Mouse (Mus musculus) G1E (cell line): Measurements from ENCODE around the gene Cep41. TPM values are rescaled to one million over a fixed set of nuclear protein-coding genes. Genes with fewer than 3 reads are reported as not detected.
A peak's percentile ranks its signal among the peaks of the same experiment; 100 is the strongest.

Experiments
- ATAC-seq: 2 replicates; pipeline ENCODE4 v1.8.0; 2016; ENCODE audit warnings: mild to moderate bottlenecking; ENCODE audit not compliant: insufficient number of reproducible peaks, poor library complexity, low FRiP score, severe bottlenecking; ENCODE audit errors: extremely low read depth
- DNase-seq: peaks from one replicate; pipeline ENCODE4 v3.0.0; 2012; ENCODE audit warnings: low spot score
- H3K27me3 ChIP-seq: 2 replicates; pipeline ENCODE4 v1.6.1; 2012; ENCODE audit warnings: mild to moderate bottlenecking, low read length, inconsistent platforms; ENCODE audit not compliant: insufficient read depth
- H3K36me3 ChIP-seq: replicated peaks from 2 replicates; pipeline ENCODE3; 2012; ENCODE audit warnings: mild to moderate bottlenecking, inconsistent platforms
- H3K4me1 ChIP-seq: 2 replicates; pipeline ENCODE4 v1.6.1; 2012; ENCODE audit warnings: low read depth, low read length, inconsistent platforms, mixed read lengths; ENCODE audit not compliant: insufficient read depth
- H3K4me3 ChIP-seq: 2 replicates; pipeline ENCODE4 v1.5.1; 2012; ENCODE audit warnings: low read depth, mild to moderate bottlenecking, inconsistent platforms, low read length, moderate library complexity, mixed read lengths
- H3K9me3 ChIP-seq: replicated peaks from 2 replicates; pipeline ENCODE4 v1.6.1; 2012; ENCODE audit warnings: inconsistent platforms
- CTCF ChIP-seq: IDR thresholded peaks from 2 replicates; pipeline ENCODE4 v1.5.1; 2012; ENCODE audit warnings: low read depth, low read length, inconsistent platforms, mixed read lengths
- GATA1 ChIP-seq: IDR thresholded peaks from 2 replicates; pipeline ENCODE4 v1.6.1; 2012; ENCODE audit warnings: borderline replicate concordance, low read length, inconsistent platforms, mixed read lengths
- GATA2 ChIP-seq: IDR thresholded peaks from 2 replicates; pipeline ENCODE4 v1.6.1; 2012; ENCODE audit warnings: low read depth, low read length, inconsistent platforms, borderline replicate concordance
- POLR2AphosphoS5 ChIP-seq: IDR thresholded peaks from 2 replicates; pipeline ENCODE4 v1.6.1; 2012; ENCODE audit warnings: low read depth, low read length, inconsistent platforms; ENCODE audit not compliant: insufficient replicate concordance
- TAL1 ChIP-seq: conservative IDR thresholded peaks from 2 replicates; pipeline ENCODE4 v1.6.1; 2012; ENCODE audit warnings: low read depth, low read length, inconsistent platforms, mixed read lengths
- polyA plus RNA-seq: library from polyadenylated mRNA; stranded (reverse); fragments of >175 nt; gene quantifications from 2 replicates; pipeline ENCODE4 v1.2.3, GENCODE M21; 2012
- total RNA-seq, 2 experiments: library from RNA; stranded (forward) in 1 of 2; stranded (reverse) in 1 of 2; fragments of 200-1000 nt in 1 of 2; fragments of >200 nt in 1 of 2; fragmentation: Nextera tagmentation in 1 of 2; gene quantifications; 2 replicates each; pipeline ENCODE4 v1.2.3; 2014 to 2017

The Cep41 gene
- total and polyA plus RNA-seq, 3 experiments: 14.6 to 32.6 (median 28.3) TPM

- Histone ChIP-seq H3K4me3 (no peak overlapping the region), H3K36me3 (no peaks in the 10 kb centered on the region), H3K4me1 (peaks cover 2% of the 10 kb centered on the region; the same call in 1 of the 2 replicates), H3K9me3 (no peaks in the 10 kb centered on the region), H3K27me3 (peaks cover 6% of the 10 kb centered on the region)
- ATAC-seq: no peak
- TF ChIP-seq GATA1 (no peak), POLR2AphosphoS5 (no peak), TAL1 (no peak), CTCF (no peak), GATA2 (no peak)
- DNase-seq: no peak
Observed at GRCm38 (mm10) chr6:30649651-30650296, 43.8 kb downstream of the Cep41 start.

DNA sequence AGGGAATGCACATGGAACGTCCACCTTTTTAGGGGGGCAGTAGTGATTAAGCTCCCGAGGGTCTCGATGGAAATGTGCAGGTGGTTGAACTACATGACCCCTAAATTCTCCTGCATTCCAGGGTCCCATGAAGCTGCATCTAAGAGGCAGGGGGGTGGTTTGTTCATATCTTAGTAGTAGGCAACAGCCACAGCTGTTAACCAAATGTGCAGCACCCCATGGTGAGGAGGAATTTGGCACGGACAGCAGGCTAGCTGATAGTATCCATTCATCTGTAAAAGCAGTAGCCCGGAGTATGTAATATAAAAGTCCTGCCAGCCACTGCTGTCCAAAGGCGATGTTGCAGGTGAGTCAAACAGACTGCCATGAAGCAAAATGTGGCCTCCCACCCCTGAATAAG lies 48.2 kb downstream of the Cep41 start:
- Histone ChIP-seq H3K27me3 (peaks cover 18% of the 10 kb centered on the region), H3K4me1 (peaks cover 25% of the 10 kb centered on the region), H3K4me3 (no peak overlapping the region), H3K9me3 (no peaks in the 10 kb centered on the region), H3K36me3 (no peaks in the 10 kb centered on the region)
- no peak for ATAC-seq
- DNase-seq: no peak
- no peak for TF ChIP-seq TAL1

GRCm38 (mm10) chr6:30644462-30644861 lies 49.1 kb downstream of the Cep41 start:
- H3K4me3 ChIP-seq: no peak overlapping the region
- ATAC-seq (no peak), DNase-seq (no peak)
- peaks cover 23% of the 10 kb centered on the region for H3K27me3 ChIP-seq
- H3K4me1 ChIP-seq: peaks cover 25% of the 10 kb centered on the region
- no peaks in the 10 kb centered on the region for H3K9me3 ChIP-seq
- no peak for TF ChIP-seq POLR2AphosphoS5
- TF ChIP-seq TAL1: no peak
- TF ChIP-seq CTCF: no peak
- TF ChIP-seq GATA2: no peak
- no peak for TF ChIP-seq GATA1
- H3K36me3 ChIP-seq: no peaks in the 10 kb centered on the region

DNA sequence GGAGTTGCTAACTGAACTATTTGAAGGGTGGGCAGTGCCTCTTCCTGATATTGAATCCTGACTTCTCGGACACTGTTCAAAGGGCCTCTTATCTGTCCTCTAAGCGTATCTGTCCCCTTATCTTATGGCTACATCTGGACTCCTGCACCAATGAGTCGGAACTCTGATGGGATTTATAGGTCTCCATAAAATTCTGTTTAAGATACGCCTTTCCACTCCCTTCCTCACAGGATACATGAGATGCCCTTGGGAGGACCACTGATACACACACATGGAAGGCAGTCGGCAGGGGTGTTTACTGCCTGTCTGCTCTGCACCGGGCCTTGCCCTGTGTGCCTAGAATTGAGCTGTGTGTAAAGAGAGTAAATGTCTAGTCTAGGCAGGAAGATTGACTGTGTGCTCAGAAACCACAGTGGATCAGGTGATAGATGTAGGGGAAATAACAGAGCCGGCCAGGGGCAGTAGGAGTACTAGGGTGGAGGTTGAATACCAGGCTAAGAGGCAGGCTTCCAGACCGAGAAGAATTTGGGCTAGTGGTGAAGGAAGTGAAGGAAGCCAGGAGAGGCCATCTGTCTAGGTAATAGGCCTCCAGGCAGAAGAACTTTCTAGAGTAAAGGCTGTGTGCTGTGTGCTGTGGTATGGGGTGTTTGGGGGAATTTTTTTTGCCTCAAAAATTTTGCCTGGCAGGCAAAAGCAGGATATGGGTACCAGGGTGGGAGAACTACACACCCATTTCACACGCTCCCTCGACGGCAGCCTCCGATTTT lies 49.7 kb downstream of the Cep41 start:
- Histone ChIP-seq H3K36me3 (no peaks in the 10 kb centered on the region), H3K4me1 (peaks cover 31% of the 10 kb centered on the region), H3K4me3 (no peak overlapping the region; the same call in 1 of the 2 replicates), H3K27me3 (peaks cover 26% of the 10 kb centered on the region), H3K9me3 (no peaks in the 10 kb centered on the region)
- TF ChIP-seq TAL1 (peak; percentile 54), GATA2 (no peak)
- DNase-seq (peak; percentile 10), ATAC-seq (peak; percentile 82)

DNA sequence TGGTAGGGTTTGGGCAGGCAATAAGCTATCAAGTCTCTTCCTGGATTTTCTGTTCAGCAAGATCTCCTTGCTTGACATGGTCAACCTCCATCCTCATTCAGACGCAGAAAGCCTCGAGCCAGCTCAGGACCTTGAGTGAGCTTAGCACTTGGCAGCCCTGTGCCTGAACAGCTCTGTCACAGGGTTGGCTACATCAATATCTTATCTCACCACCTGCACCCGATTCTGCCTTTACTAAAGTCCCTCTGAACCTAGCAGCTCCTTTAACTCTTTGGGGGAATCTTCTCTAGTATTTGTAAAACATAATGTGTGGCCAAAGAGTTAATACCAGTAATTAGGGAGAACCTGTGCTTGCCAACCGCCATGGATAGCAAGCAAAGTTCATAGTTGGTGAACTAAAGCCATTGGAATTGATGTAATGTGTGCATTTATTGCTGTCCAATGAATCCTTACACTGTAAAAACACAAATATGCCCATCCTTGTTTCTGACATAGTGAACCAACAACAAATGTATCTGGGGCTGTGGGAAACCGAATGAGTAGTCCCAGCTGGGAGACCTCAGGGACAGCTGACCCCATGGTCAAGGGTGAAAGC lies 54.8 kb downstream of the Cep41 start, which contains the start of gene Cpa1:
Cpa1 (plus strand) TSS at position 545 of the 595 bp plus-strand sequence.
- TF ChIP-seq POLR2AphosphoS5: no peak
- TF ChIP-seq GATA1: no peak
- no peak for TF ChIP-seq GATA2
- no peak for TF ChIP-seq CTCF
- peaks cover 23% of the 10 kb centered on the region for H3K4me1 ChIP-seq
- H3K4me3 ChIP-seq: no peak within 1 kb of the TSS
- H3K9me3 ChIP-seq: no peaks in the 10 kb centered on the region
- no peaks in the 10 kb centered on the region for H3K36me3 ChIP-seq
- H3K27me3 ChIP-seq: peaks cover 28% of the 10 kb centered on the region
- DNase-seq: no peak
- ATAC-seq: no peak

- H3K4me3 ChIP-seq: no peak overlapping the region
- H3K4me1 ChIP-seq: peaks cover 11% of the 10 kb centered on the region
- ATAC-seq (no peak), DNase-seq (no peak)
- no peaks in the 10 kb centered on the region for H3K9me3 ChIP-seq
- no peaks in the 10 kb centered on the region for H3K36me3 ChIP-seq
- TF ChIP-seq TAL1: no peak
- no peak for TF ChIP-seq GATA2
- no peak for TF ChIP-seq POLR2AphosphoS5
- no peak for TF ChIP-seq GATA1
- no peak for TF ChIP-seq CTCF
- peaks cover 22% of the 10 kb centered on the region for H3K27me3 ChIP-seq
Observed at GRCm38 (mm10) chr6:30636186-30636842, 57.2 kb downstream of the Cep41 start.

DNA sequence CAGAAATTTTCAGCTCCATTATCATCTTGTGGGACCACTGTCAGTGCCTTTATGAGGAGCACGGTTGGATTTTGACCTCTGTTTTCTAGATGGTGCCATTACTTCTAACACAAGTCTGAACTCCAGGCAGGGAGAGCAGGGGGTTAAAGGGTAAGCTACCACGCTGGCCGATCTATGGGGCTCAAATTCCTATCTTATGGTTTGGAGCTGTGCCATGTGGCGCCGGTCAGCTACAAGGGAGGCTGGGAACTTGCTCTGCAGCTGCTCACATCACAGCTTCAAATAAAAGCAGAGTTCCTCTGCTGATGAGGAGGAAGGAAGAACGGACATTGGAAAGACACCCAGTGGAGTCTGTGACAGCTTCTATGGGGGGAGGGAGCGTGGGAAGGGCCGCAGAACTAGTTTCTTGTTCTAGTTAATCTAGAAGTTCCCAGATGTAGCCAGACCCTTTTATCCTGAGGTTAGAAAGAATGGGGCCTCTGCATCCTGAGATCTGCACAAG lies 58.1 kb downstream of the Cep41 start:
- H3K9me3 ChIP-seq: no peaks in the 10 kb centered on the region
- H3K4me1 ChIP-seq: peaks cover 11% of the 10 kb centered on the region
- no peaks in the 10 kb centered on the region for H3K36me3 ChIP-seq
- TF ChIP-seq TAL1 (no peak), GATA1 (no peak), GATA2 (no peak), POLR2AphosphoS5 (no peak), CTCF (no peak)
- no peak for DNase-seq
- no peak for ATAC-seq
- peaks cover 26% of the 10 kb centered on the region for H3K27me3 ChIP-seq
- no peak overlapping the region for H3K4me3 ChIP-seq
